Mouse (Mus musculus) ES-Bruce4 (cell line): Measurements from ENCODE around the gene Phlda3.

Experiments
- CTCF ChIP-seq: IDR thresholded peaks from one replicate; pipeline ENCODE4 v1.8.1; 2011; ENCODE audit warnings: low read depth, low read length
- POLR2A ChIP-seq: IDR thresholded peaks from one replicate; pipeline ENCODE4 v1.8.1; 2011; ENCODE audit warnings: low read length; ENCODE audit not compliant: insufficient read depth

DNA sequence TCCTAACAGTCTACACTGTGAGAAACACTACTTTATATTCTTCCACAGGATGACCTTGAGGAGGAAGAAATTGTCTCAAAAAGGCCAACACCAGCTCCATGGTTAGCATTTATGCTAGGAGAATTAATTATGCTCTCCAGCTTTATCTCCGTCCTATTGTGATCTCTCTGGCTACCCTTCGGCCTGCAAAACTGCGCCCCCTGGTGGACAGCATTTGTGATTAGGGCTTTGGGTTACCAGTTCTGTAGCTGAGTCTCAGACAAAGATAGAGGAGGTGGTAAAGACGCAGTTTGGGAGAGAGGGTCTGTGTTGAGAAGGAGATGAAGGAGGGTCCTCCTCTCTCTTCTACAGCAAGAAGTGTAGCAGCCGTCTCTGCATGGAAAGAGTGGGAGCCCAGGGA is 23.9 kb downstream of the Phlda3 start:
- TF ChIP-seq POLR2A (no peak), CTCF (peak; percentile 95)
